Mouse (Mus musculus) limb, embryonic 11.5 days (tissue): Measurements from ENCODE around the gene Dhrs13. TPM values are rescaled to one million over a fixed set of nuclear protein-coding genes. Genes with fewer than 3 reads are reported as not detected.

ENCODE experiments used
- ATAC-seq: fragments of 200-750 bp; cut with Nextera tagmentation; 2 replicates; pipeline ENCODE4 v1.8.0; 2017; ENCODE audit warnings: low read depth; ENCODE audit not compliant: insufficient number of reproducible peaks, low FRiP score, low TSS enrichment
- DNase-seq: peaks from one replicate; pipeline ENCODE4 v3.0.0-alpha.2; 2015; ENCODE audit warnings: low spot score
- H3K27ac ChIP-seq: fragments of 300-500 bp; sonication (generic); replicated peaks from 2 replicates; pipeline ENCODE4 v1.5.1; 2014; ENCODE audit warnings: low read depth, mild to moderate bottlenecking, low read length
- H3K27me3 ChIP-seq: fragments of 300-500 bp; sonication (generic); 2 replicates; pipeline ENCODE4 v1.6.1; 2014; ENCODE audit warnings: mild to moderate bottlenecking, low read length, mixed read lengths; ENCODE audit not compliant: control insufficient read depth, insufficient read depth
- H3K36me3 ChIP-seq: fragments of 300-500 bp; sonication (generic); 2 replicates; pipeline ENCODE4 v1.6.1; 2014; ENCODE audit warnings: mild to moderate bottlenecking, low read length, moderate library complexity, mixed read lengths; ENCODE audit not compliant: control insufficient read depth, insufficient read depth
- H3K4me1 ChIP-seq: fragments of 300-500 bp; sonication (generic); 2 replicates; pipeline ENCODE4 v1.6.1; 2014; ENCODE audit warnings: low read length, mixed read lengths; ENCODE audit not compliant: control insufficient read depth, insufficient read depth
- H3K4me2 ChIP-seq: fragments of 300-500 bp; sonication (generic); 2 replicates; pipeline ENCODE4 v1.6.1; 2014; ENCODE audit warnings: low read depth, mild to moderate bottlenecking, moderate library complexity; ENCODE audit not compliant: severe bottlenecking
- H3K4me3 ChIP-seq: fragments of 300-500 bp; sonication (generic); 2 replicates; pipeline ENCODE4 v1.5.1; 2014; ENCODE audit warnings: low read depth, low read length
- H3K9ac ChIP-seq: fragments of 300-500 bp; sonication (generic); 2 replicates; pipeline ENCODE4 v1.6.1; 2014; ENCODE audit warnings: mild to moderate bottlenecking, low read length
- H3K9me3 ChIP-seq: fragments of 300-500 bp; sonication (generic); 2 replicates; pipeline ENCODE4 v1.6.1; 2016; ENCODE audit warnings: low read length; ENCODE audit not compliant: control insufficient read depth
- WGBS: fragments of 180-500 bp; shearing (Covaris S2); extraction: QIAGEN DNeasy Blood & Tissue Kit; methylation state at CpG from one replicate; pipeline ENCODE4 v1.1.7; 2014; 5-methylcytosine and 5-hydroxymethylcytosine counted together
- polyA plus RNA-seq: library from polyadenylated mRNA; unstranded; fragments of >200 nt; fragmentation: Nextera tagmentation; extraction: Ambion mirVana; gene quantifications from 2 replicates; pipeline ENCODE4 v1.2.1, GENCODE M21; 2014

Gene Dhrs13
- polyA plus RNA-seq, result 19.1 and 19.3 TPM in 2 replicates

- Histone ChIP-seq H3K27ac (peak within 1 kb of the TSS; percentile 70; the same call in 1 of the 2 replicates), H3K4me3 (peak within 1 kb of the TSS; percentile 45), H3K36me3 (peaks cover 17% of the 10 kb centered on the region), H3K9ac (peak within 1 kb of the TSS; percentile 83), H3K4me2 (peak within 1 kb of the TSS; percentile 80), H3K27me3 (no peaks in the 10 kb centered on the region), H3K9me3 (no peaks in the 10 kb centered on the region), H3K4me1 (peaks cover 5% of the 10 kb centered on the region; the same call in 1 of the 2 replicates)
- peak; percentile 95 for DNase-seq
- under 1% methylated on average over 96 of the region's 96 CpGs for WGBS
- ATAC-seq, result peak; percentile 88
Measured at GRCm38 (mm10) chr11:78031947-78032808, at the start of gene Dhrs13. Gene Dhrs13, plus strand, starts transcription at chr11:78032280.

- H3K4me2 ChIP-seq, result peak within 1 kb of the TSS; percentile 74
- ATAC-seq, result peak; percentile 86
- no peaks in the 10 kb centered on the region for H3K27me3 ChIP-seq
- peak within 1 kb of the TSS; percentile 97 for H3K9ac ChIP-seq
- WGBS, result under 1% methylated on average over 51 of the region's 62 CpGs
- H3K27ac ChIP-seq, result peak within 1 kb of the TSS; percentile 89
- 0 out of 2 replicates have a peak, but pooled peaks cover 4% of the 10 kb centered on the region for H3K4me1 ChIP-seq
- H3K36me3 ChIP-seq, result no peaks in the 10 kb centered on the region; the same call in 1 of the 2 replicates
- H3K4me3 ChIP-seq, result peak within 1 kb of the TSS; percentile 99
- no peaks in the 10 kb centered on the region for H3K9me3 ChIP-seq
- DNase-seq, result peak; percentile 97
Measured at GRCm38 (mm10) chr11:77982441-77982905, 49.6 kb upstream of the Dhrs13 start, which contains the start of gene Phf12. Gene Phf12, plus strand, starts transcription at chr11:77982754.

DNA sequence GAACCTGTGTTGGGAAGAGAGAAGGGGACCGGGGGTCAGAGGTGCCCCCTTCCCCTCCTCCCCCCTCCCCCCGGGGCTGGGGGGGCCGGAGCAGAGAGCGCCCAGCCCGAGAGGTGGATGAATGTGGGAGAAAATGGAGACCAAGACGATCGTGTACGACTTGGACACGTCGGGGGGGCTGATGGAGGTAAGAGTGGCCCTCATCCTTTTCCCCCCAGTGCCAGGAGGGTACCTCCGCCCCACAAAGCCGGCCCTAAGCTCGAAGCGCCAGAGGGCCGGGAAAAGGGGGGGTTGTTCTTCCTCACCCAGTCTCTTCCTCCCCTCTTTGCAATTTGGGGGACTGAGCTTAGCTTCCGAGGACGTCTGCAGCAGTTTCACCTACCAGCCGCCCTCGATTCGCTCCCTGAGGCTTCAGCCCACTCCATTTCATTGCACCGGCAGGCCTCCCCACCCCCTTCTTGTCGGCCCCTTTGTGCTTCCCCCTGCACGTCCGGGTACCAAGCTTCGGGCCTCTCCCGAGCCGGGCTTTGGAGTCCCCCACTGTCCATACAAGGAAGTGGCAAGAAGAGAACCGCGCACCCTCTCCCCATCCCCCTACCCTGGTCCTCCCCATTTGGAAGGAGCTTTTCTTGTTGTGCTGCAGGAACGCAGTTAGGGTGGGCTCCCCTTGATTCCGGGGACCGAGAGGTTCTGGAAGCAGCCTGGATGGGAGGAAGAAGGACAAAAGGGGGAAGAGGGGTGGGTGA is 48.7 kb upstream of the Dhrs13 start:
- Histone ChIP-seq H3K4me1 (0 out of 2 replicates have a peak, but pooled peaks cover 4% of the 10 kb centered on the region), H3K4me3 (peak overlapping the region; percentile 99), H3K9me3 (no peaks in the 10 kb centered on the region), H3K9ac (peak overlapping the region; percentile 97), H3K36me3 (no peaks in the 10 kb centered on the region; the same call in 1 of the 2 replicates), H3K27ac (peak overlapping the region; percentile 89), H3K27me3 (no peaks in the 10 kb centered on the region), H3K4me2 (peak overlapping the region; percentile 74)
- ATAC-seq, result no peak
- WGBS, result under 1% methylated on average over 28 of the region's 32 CpGs
- DNase-seq, result peak; percentile 72

GRCm38 (mm10) chr11:77983937-77984835 is 47.9 kb upstream of the Dhrs13 start:
- H3K27me3 ChIP-seq, result no peaks in the 10 kb centered on the region
- H3K4me2 ChIP-seq, result peak overlapping the region; percentile 74
- peak overlapping the region; percentile 89 for H3K27ac ChIP-seq
- no peak for ATAC-seq
- under 1% methylated on average over 59 of the region's 63 CpGs for WGBS
- H3K4me1 ChIP-seq, result 0 out of 2 replicates have a peak, but pooled peaks cover 4% of the 10 kb centered on the region
- peak overlapping the region; percentile 99 for H3K4me3 ChIP-seq
- peak overlapping the region; percentile 97 for H3K9ac ChIP-seq
- H3K9me3 ChIP-seq, result no peaks in the 10 kb centered on the region
- H3K36me3 ChIP-seq, result peaks cover 3% of the 10 kb centered on the region; the same call in 1 of the 2 replicates
- peak; percentile 84 for DNase-seq

- Histone ChIP-seq H3K4me2 (peak overlapping the region; percentile 74), H3K4me1 (0 out of 2 replicates have a peak, but pooled peaks cover 4% of the 10 kb centered on the region), H3K27ac (peak overlapping the region; percentile 89), H3K9me3 (no peaks in the 10 kb centered on the region), H3K9ac (peak overlapping the region; percentile 97), H3K36me3 (peaks cover 3% of the 10 kb centered on the region; the same call in 1 of the 2 replicates), H3K27me3 (no peaks in the 10 kb centered on the region), H3K4me3 (peak overlapping the region; percentile 99)
- DNase-seq, result peak; percentile 70
- no peak for ATAC-seq
- whole genome bisulfite sequencing, result 1% methylated on average over 13 of the region's 13 CpGs
Measured at GRCm38 (mm10) chr11:77984836-77985231, 47.2 kb upstream of the Dhrs13 start.

GRCm38 (mm10) chr11:77985541-77986065 is 46.5 kb upstream of the Dhrs13 start:
- peak overlapping the region; percentile 99; the same call in 1 of the 2 replicates for H3K4me3 ChIP-seq
- peak overlapping the region; percentile 74; the same call in 1 of the 2 replicates for H3K4me2 ChIP-seq
- H3K27me3 ChIP-seq, result no peaks in the 10 kb centered on the region
- WGBS, result 83% methylated on average over 3 of the region's 3 CpGs
- no peak overlapping the region for H3K9ac ChIP-seq
- H3K4me1 ChIP-seq, result 0 out of 2 replicates have a peak, but pooled peaks cover 4% of the 10 kb centered on the region
- no peaks in the 10 kb centered on the region for H3K9me3 ChIP-seq
- ATAC-seq (no peak), DNase-seq (no peak)
- peaks cover 3% of the 10 kb centered on the region; the same call in 1 of the 2 replicates for H3K36me3 ChIP-seq
- no peak overlapping the region for H3K27ac ChIP-seq

DNA sequence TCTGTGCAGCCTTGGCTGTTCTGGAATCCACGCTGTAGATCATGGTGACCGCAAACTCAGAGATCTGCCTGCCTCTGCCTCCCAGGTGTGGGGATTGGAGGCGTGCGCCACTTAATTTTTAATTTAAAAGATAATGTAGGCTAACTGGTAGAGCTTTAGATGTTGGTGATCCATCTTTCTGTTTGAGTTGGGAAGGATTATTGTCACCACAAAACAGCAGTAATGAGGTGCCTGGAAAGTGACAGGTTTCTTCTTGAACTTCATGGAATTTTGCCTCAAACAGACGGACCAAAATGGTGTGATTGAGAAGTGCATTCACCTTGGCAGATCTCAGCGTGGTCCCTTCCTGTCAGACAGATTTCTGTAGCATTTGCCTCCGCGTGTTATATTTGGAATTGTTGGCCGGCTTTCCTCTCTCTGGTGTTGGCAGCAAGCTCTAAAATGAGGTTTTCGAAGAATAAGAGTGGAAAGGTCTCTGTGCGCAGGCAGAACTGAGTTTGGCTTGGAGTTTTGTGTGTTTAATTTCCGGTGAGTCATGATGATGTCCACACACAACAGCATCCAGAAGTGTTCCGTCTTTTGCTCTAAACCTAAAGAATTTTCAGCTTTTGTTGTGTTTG is 42.9 kb upstream of the Dhrs13 start:
- peaks cover 3% of the 10 kb centered on the region; the same call in 1 of the 2 replicates for H3K36me3 ChIP-seq
- no peak overlapping the region for H3K4me3 ChIP-seq
- H3K9me3 ChIP-seq, result no peaks in the 10 kb centered on the region
- DNase-seq (no peak), ATAC-seq (no peak)
- H3K9ac ChIP-seq, result no peak overlapping the region
- no peak overlapping the region for H3K27ac ChIP-seq
- H3K27me3 ChIP-seq, result no peaks in the 10 kb centered on the region
- 0 out of 2 replicates have a peak, but pooled peaks cover 4% of the 10 kb centered on the region for H3K4me1 ChIP-seq
- no peak overlapping the region for H3K4me2 ChIP-seq
- WGBS, result 94% methylated on average over 13 of the region's 13 CpGs
